Mouse (Mus musculus) MEL (cell line): ENCODE data around the gene Lrfn3. TPM values are rescaled to one million over a fixed set of nuclear protein-coding genes. Genes with fewer than 3 reads are reported as not detected.

ENCODE experiments used
- DNase-seq: peaks from one replicate; pipeline ENCODE4 v3.0.0; 2011; ENCODE audit warnings: low read depth, low spot score
- H3K27ac ChIP-seq: 2 replicates; pipeline ENCODE4 v1.5.1; 2012; ENCODE audit warnings: low read depth, mild to moderate bottlenecking, control low read depth, low read length, moderate library complexity; ENCODE audit not compliant: control insufficient read depth
- H3K27me3 ChIP-seq, 2 experiments: fragments of 150-350 bp in 1 of 2; sonication (generic) in 1 of 2; 2 replicates each; pipeline ENCODE4 v1.6.1; 2012; ENCODE audit warnings: low read length in 2 of 2, mild to moderate bottlenecking in 2 of 2, improper control_type of control experiment in 1 of 2, moderate library complexity in 1 of 2; ENCODE audit not compliant: insufficient read depth in 2 of 2, control insufficient read depth in 1 of 2
- H3K36me3 ChIP-seq, 2 experiments: 2 replicates each; pipeline ENCODE4 v1.6.1; 2012 to 2014; ENCODE audit warnings: low read length in 2 of 2, improper control_type of control experiment in 1 of 2, inconsistent platforms in 1 of 2, mild to moderate bottlenecking in 1 of 2; ENCODE audit not compliant: insufficient read depth in 2 of 2, control insufficient read depth in 1 of 2
- H3K4me1 ChIP-seq, 2 experiments: fragments of 150-350 bp in 1 of 2; sonication (generic) in 1 of 2; 2 replicates each; pipeline ENCODE4 v1.6.1; 2012; ENCODE audit warnings: low read length in 2 of 2, improper control_type of control experiment in 1 of 2, mild to moderate bottlenecking in 1 of 2; ENCODE audit not compliant: insufficient read depth in 2 of 2, control insufficient read depth in 1 of 2
- H3K4me3 ChIP-seq, 2 experiments: fragments of 150-350 bp in 1 of 2; sonication (generic) in 1 of 2; 2 replicates each; pipeline ENCODE4 v1.5.1; 2012; ENCODE audit warnings: low read depth in 2 of 2, low read length in 2 of 2, mild to moderate bottlenecking in 2 of 2, moderate library complexity in 2 of 2, control low read depth in 1 of 2, improper control_type of control experiment in 1 of 2; ENCODE audit not compliant: control insufficient read depth in 1 of 2, insufficient read depth in 1 of 2
- H3K79me2 ChIP-seq: 2 replicates; pipeline ENCODE4 v1.6.1; 2012; ENCODE audit warnings: mild to moderate bottlenecking, low read length, moderate library complexity; ENCODE audit not compliant: control insufficient read depth, poor library complexity, insufficient read depth
- H3K9ac ChIP-seq: 2 replicates; pipeline ENCODE4 v1.6.1; 2012; ENCODE audit warnings: low read depth, mild to moderate bottlenecking, control low read depth, low read length, moderate library complexity; ENCODE audit not compliant: control insufficient read depth, poor library complexity, severe bottlenecking
- H3K9me3 ChIP-seq: fragments of 150-350 bp; sonication (generic); replicated peaks from 2 replicates; pipeline ENCODE4 v1.6.1; 2012; ENCODE audit warnings: mild to moderate bottlenecking, low read length, improper control_type of control experiment, moderate library complexity; ENCODE audit not compliant: insufficient read depth
- CTCF ChIP-seq, 3 experiments: IDR thresholded peaks in 2 of 3; conservative IDR thresholded peaks in 1 of 3; 2 replicates each; pipeline ENCODE4 v1.5.1; 2011 to 2012; ENCODE audit warnings: low read length in 3 of 3, low read depth in 2 of 3, mild to moderate bottlenecking in 2 of 3, improper control_type of control experiment in 1 of 3, inconsistent platforms in 1 of 3, mixed read lengths in 1 of 3, moderate library complexity in 1 of 3; ENCODE audit not compliant: control insufficient read depth in 1 of 3, insufficient read depth in 1 of 3, poor library complexity in 1 of 3, severe bottlenecking in 1 of 3
- ELF1 ChIP-seq: IDR thresholded peaks from 2 replicates; pipeline ENCODE4 v1.6.1; 2014; ENCODE audit warnings: low read depth, mild to moderate bottlenecking, inconsistent platforms, low read length, improper control_type of control experiment, moderate library complexity
- GATA1 ChIP-seq: IDR thresholded peaks from 2 replicates; pipeline ENCODE4 v1.6.1; 2011; ENCODE audit warnings: low read depth, low read length, improper control_type of control experiment
- HCFC1 ChIP-seq: IDR thresholded peaks from 2 replicates; pipeline ENCODE4 v1.6.1; 2012; ENCODE audit warnings: low read depth, mild to moderate bottlenecking, inconsistent platforms, low read length, improper control_type of control experiment, moderate library complexity
- JUND ChIP-seq: IDR thresholded peaks from 2 replicates; pipeline ENCODE4 v1.6.1; 2011; ENCODE audit warnings: low read depth, mild to moderate bottlenecking, improper control_type of control experiment, low read length
- MAFK ChIP-seq: IDR thresholded peaks from 2 replicates; pipeline ENCODE4 v1.6.1; 2011; ENCODE audit warnings: low read depth, mild to moderate bottlenecking, low read length, improper control_type of control experiment, borderline replicate concordance
- MAX ChIP-seq: IDR thresholded peaks from 2 replicates; pipeline ENCODE4 v1.6.1; 2011; ENCODE audit warnings: low read length, improper control_type of control experiment
- MEF2A ChIP-seq: IDR thresholded peaks from 2 replicates; pipeline ENCODE4 v1.6.1; 2014; ENCODE audit warnings: low read depth, mild to moderate bottlenecking, inconsistent platforms, low read length, improper control_type of control experiment; ENCODE audit not compliant: poor library complexity, insufficient replicate concordance, severe bottlenecking; ENCODE audit errors: extremely low read depth
- MXI1 ChIP-seq: IDR thresholded peaks from 2 replicates; pipeline ENCODE4 v1.6.1; 2011; ENCODE audit warnings: mild to moderate bottlenecking, low read depth, low read length, improper control_type of control experiment
- MYB ChIP-seq: IDR thresholded peaks from 2 replicates; pipeline ENCODE4 v1.6.1; 2011; ENCODE audit warnings: mild to moderate bottlenecking, low read depth, low read length, improper control_type of control experiment
- POLR2A ChIP-seq, 2 experiments: IDR thresholded peaks; 2 replicates each; pipeline ENCODE4 v1.6.1; 2011 to 2012; ENCODE audit warnings: low read length in 2 of 2, mild to moderate bottlenecking in 2 of 2, control low read depth in 1 of 2, improper control_type of control experiment in 1 of 2, low read depth in 1 of 2, moderate library complexity in 1 of 2; ENCODE audit not compliant: control insufficient read depth in 1 of 2, insufficient read depth in 1 of 2, poor library complexity in 1 of 2
- RAD21 ChIP-seq: IDR thresholded peaks from 2 replicates; pipeline ENCODE4 v1.6.1; 2011; ENCODE audit warnings: mild to moderate bottlenecking, low read depth, low read length, improper control_type of control experiment
- RCOR1 ChIP-seq: IDR thresholded peaks from 2 replicates; pipeline ENCODE4 v1.6.1; 2012; ENCODE audit warnings: low read depth, mild to moderate bottlenecking, inconsistent platforms, low read length, improper control_type of control experiment
- SIN3A ChIP-seq: IDR thresholded peaks from 2 replicates; pipeline ENCODE4 v1.6.1; 2012; ENCODE audit warnings: low read length, improper control_type of control experiment, inconsistent platforms
- SMC3 ChIP-seq: IDR thresholded peaks from 2 replicates; pipeline ENCODE4 v1.6.1; 2011; ENCODE audit warnings: low read depth, low read length, improper control_type of control experiment
- TAL1 ChIP-seq: IDR thresholded peaks from 2 replicates; pipeline ENCODE4 v1.6.1; 2012; ENCODE audit warnings: mild to moderate bottlenecking, inconsistent platforms, low read length, moderate library complexity, mixed read lengths
- UBTF ChIP-seq: IDR thresholded peaks from 2 replicates; pipeline ENCODE4 v1.6.1; 2012; ENCODE audit warnings: low read depth, mild to moderate bottlenecking, inconsistent platforms, low read length, improper control_type of control experiment, moderate library complexity, borderline replicate concordance; ENCODE audit not compliant: insufficient read depth
- USF2 ChIP-seq, 2 experiments: IDR thresholded peaks; 2 replicates each; pipeline ENCODE4 v1.6.1; 2011 to 2012; ENCODE audit warnings: improper control_type of control experiment in 2 of 2, low read length in 2 of 2, borderline replicate concordance in 1 of 2, inconsistent platforms in 1 of 2, low read depth in 1 of 2, mild to moderate bottlenecking in 1 of 2; ENCODE audit not compliant: insufficient read depth in 1 of 2
- ZC3H11A ChIP-seq: IDR thresholded peaks from 2 replicates; pipeline ENCODE4 v1.6.1; 2012; ENCODE audit warnings: low read depth, mild to moderate bottlenecking, inconsistent platforms, low read length, improper control_type of control experiment
- ZMIZ1 ChIP-seq: IDR thresholded peaks from 2 replicates; pipeline ENCODE4 v1.6.1; 2012; ENCODE audit warnings: low read depth, mild to moderate bottlenecking, inconsistent platforms, low read length, improper control_type of control experiment, moderate library complexity
- ZNF384 ChIP-seq: IDR thresholded peaks from 2 replicates; pipeline ENCODE4 v1.6.1; 2012; ENCODE audit warnings: low read depth, mild to moderate bottlenecking, inconsistent platforms, low read length, improper control_type of control experiment
- polyA plus RNA-seq, 2 experiments: library from polyadenylated mRNA; stranded (reverse) in 1 of 2; unstranded in 1 of 2; fragments of >175 nt in 1 of 2; fragments of >200 nt in 1 of 2; gene quantifications; 2 replicates each; pipeline versions ENCODE4 v1.2.1 to v1.2.4; 2012; ENCODE audit warnings: low replicate concordance in 2 of 2, low read depth in 1 of 2; ENCODE audit not compliant: insufficient read length in 2 of 2, insufficient read depth in 1 of 2, missing spikeins in 1 of 2
- total RNA-seq: library from RNA; depleted of rRNA; stranded (reverse); fragments of 300-350 nt; gene quantifications from 2 replicates; pipeline ENCODE4 v1.2.3, GENCODE M21; 2012

Gene Lrfn3
- total and polyA plus RNA-seq, 3 experiments = not detected

DNA sequence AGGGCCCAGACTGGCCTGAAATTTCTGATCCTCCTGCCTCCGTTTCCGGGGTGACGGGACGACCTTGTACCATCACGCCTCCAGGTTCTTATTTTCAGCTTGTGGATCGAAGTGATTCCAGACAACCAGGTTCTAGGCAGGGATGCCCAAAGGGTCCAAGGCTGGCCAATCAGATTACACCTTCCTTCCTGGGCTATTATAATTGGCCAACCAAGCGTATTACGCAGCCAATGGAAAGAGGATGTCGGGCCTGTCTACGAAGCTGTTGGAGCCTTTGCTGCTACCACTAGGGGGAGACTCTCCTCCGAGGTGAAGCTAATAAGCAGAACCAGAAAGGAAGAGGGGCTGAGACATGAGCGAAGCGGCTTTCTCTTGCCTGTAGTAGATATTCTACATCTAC is 30.7 kb downstream of the Lrfn3 start:
- H3K4me1 ChIP-seq = peaks cover 4 to 19% of the 10 kb centered on the region in 2 experiments; a peak in 3 of 4 replicates
- H3K4me3 ChIP-seq = peak overlapping the region; percentile 23 to 36
- H3K79me2 ChIP-seq = no peaks in the 10 kb centered on the region
- H3K9me3 ChIP-seq = no peaks in the 10 kb centered on the region
- TF ChIP-seq POLR2A (IDR thresholded peaks at IDR 0.05; ENCODE audit: control insufficient read depth in 1 of 2, insufficient read depth in 1 of 2, low read depth in 1 of 2, low read length in 2 of 2, poor library complexity in 1 of 2) (peak in 1 of 2 experiments; percentile 21; a peak in 1 of 4 replicates), RAD21 (peak; percentile 22; the same call in 1 of the 2 replicates), RCOR1 (0 out of 2 replicates have a peak, but pooled peaks have one; percentile 38), USF2 (IDR thresholded peaks at IDR 0.05; ENCODE audit: borderline replicate concordance in 1 of 2, insufficient read depth in 1 of 2, low read depth in 1 of 2, low read length in 2 of 2) (no peak), UBTF (no peak), MYB (no peak), MAFK (no peak), MXI1 (no peak), MEF2A (no peak), MAX (peak; percentile 48; the same call in 1 of the 2 replicates), CTCF (IDR thresholded peaks at IDR 0.05 in 2 of 3, conservative IDR thresholded peaks at IDR 0.05 in 1 of 3; ENCODE audit: control insufficient read depth in 1 of 3, insufficient read depth in 1 of 3, low read depth in 2 of 3, low read length in 3 of 3, poor library complexity in 1 of 3, severe bottlenecking in 1 of 3) (peak; percentile 82 to 96 (median 96)), HCFC1 (peak; percentile 69), SIN3A (peak; percentile 64; the same call in 1 of the 2 replicates), ZC3H11A (0 out of 2 replicates have a peak, but pooled peaks have one; percentile 18), SMC3 (peak; percentile 34; the same call in 1 of the 2 replicates)
- 0 out of 2 replicates have a peak overlapping the region, but pooled peaks have one; percentile 13 for H3K9ac ChIP-seq
- H3K27ac ChIP-seq = no peak overlapping the region
- DNase-seq = peak; percentile 97
- H3K27me3 ChIP-seq = peaks cover 0 to 2% of the 10 kb centered on the region in 2 experiments; a peak in 3 of 4 replicates
- H3K36me3 ChIP-seq = peaks cover 0 to 11% of the 10 kb centered on the region in 2 experiments; a peak in 2 of 4 replicates

DNA sequence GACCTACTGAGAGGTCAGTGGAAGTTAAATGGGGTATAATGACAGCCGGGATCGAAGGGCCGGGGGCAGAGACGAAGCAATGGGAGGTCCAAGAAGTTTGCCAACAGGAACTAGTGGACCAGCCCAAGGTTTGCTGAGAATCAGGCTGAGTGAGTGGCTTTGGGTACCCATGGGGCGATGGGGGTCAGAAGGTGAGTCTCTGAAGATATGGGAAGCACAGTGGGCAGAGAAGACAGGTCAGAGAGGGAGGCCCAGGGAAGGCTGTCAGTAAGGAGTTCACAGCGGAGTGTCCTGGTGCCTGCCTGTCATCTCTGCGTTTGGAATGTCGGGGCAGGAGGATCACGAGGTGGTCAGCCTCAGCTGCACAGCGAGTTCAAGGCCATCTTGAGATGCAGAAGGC is 34.2 kb downstream of the Lrfn3 start:
- DNase-seq = no peak
- H3K79me2 ChIP-seq = no peaks in the 10 kb centered on the region
- TF ChIP-seq ELF1 (no peak), TAL1 (no peak), JUND (no peak), ZMIZ1 (no peak), RAD21 (no peak), SIN3A (no peak), MYB (no peak), POLR2A (IDR thresholded peaks at IDR 0.05; ENCODE audit: control insufficient read depth in 1 of 2, insufficient read depth in 1 of 2, low read depth in 1 of 2, low read length in 2 of 2, poor library complexity in 1 of 2) (no peak), ZNF384 (no peak), USF2 (IDR thresholded peaks at IDR 0.05; ENCODE audit: borderline replicate concordance in 1 of 2, insufficient read depth in 1 of 2, low read depth in 1 of 2, low read length in 2 of 2) (no peak), GATA1 (no peak), MEF2A (no peak)
- H3K9ac ChIP-seq = no peak overlapping the region
- H3K4me1 ChIP-seq = peaks cover 4 to 12% of the 10 kb centered on the region in 2 experiments; a peak in 3 of 4 replicates
- H3K4me3 ChIP-seq = no peak overlapping the region
- H3K27ac ChIP-seq = no peak overlapping the region
- H3K9me3 ChIP-seq = no peaks in the 10 kb centered on the region
- peaks cover 0 to 2% of the 10 kb centered on the region in 2 experiments; a peak in 3 of 4 replicates for H3K27me3 ChIP-seq
- H3K36me3 ChIP-seq = peaks cover 0 to 11% of the 10 kb centered on the region in 2 experiments; a peak in 2 of 4 replicates
